33 mouse cellular contexts compared by ENCODE assay signal in genomic region chr17:21375311-21375710, GRCm38 (mm10).
"Had no signal": no experiment of that assay in that cellular context is flagged by ENCODE, and none has a peak within 500 bp of the region (broad histone marks: within the 10 kb centered on the region; RNA-seq: fewer than 3 reads in every experiment).

No protein-coding gene starts in this region.

- H3K4me2 ChIP-seq: limb, embryonic 12.5 days; limb, embryonic 13.5 days; limb, embryonic 15.5 days; liver, embryonic 11.5 days; liver, embryonic 12.5 days; liver, embryonic 13.5 days; liver, embryonic 15.5 days; lung, embryonic 14.5 days; lung, embryonic 15.5 days; midbrain, embryonic 11.5 days; midbrain, embryonic 12.5 days; midbrain, embryonic 13.5 days; midbrain, embryonic 15.5 days; neural tube, embryonic 12.5 days; neural tube, embryonic 13.5 days had no signal

- H3K4me3 ChIP-seq: limb, embryonic 10.5 days; limb, embryonic 12.5 days; limb, embryonic 13.5 days; limb, embryonic 15.5 days; liver, embryonic 12.5 days; liver, embryonic 13.5 days; liver, embryonic 15.5 days; lung, embryonic 15.5 days; megakaryocyte, embryonic 14.5 days; midbrain, embryonic 10.5 days; midbrain, embryonic 12.5 days; midbrain, embryonic 13.5 days; midbrain, embryonic 15.5 days; myocyte; neural tube, embryonic 12.5 days; neural tube, embryonic 13.5 days had no signal

- H3K27me3 ChIP-seq: limb, embryonic 12.5 days; limb, embryonic 13.5 days; limb, embryonic 15.5 days; liver, embryonic 12.5 days; liver, embryonic 13.5 days; liver, embryonic 15.5 days; lung, embryonic 15.5 days; megakaryocyte, embryonic 14.5 days; midbrain, embryonic 12.5 days; midbrain, embryonic 13.5 days; midbrain, embryonic 15.5 days; neural tube, embryonic 12.5 days; neural tube, embryonic 13.5 days had no signal

- H3K36me3 ChIP-seq: limb, embryonic 10.5 days; limb, embryonic 12.5 days; limb, embryonic 13.5 days; limb, embryonic 15.5 days; liver, embryonic 12.5 days; liver, embryonic 13.5 days; liver, embryonic 15.5 days; lung, embryonic 15.5 days; midbrain, embryonic 10.5 days; midbrain, embryonic 12.5 days; midbrain, embryonic 13.5 days; midbrain, embryonic 15.5 days; neural tube, embryonic 12.5 days; neural tube, embryonic 13.5 days had no signal

- DNase-seq: left cerebral cortex, postnatal 4 days; liver; liver, embryonic 13.5 days; liver, postnatal 0 days; lung, adult 18-20 months; lung, adult 2 months; lung, embryonic 14.5 days; lung, postnatal 10 days; lung, postnatal 14 days; lung, postnatal 36 days; lung, postnatal 4 days; midbrain, embryonic 14.5 days had no signal

- H3K4me1 ChIP-seq: limb, embryonic 10.5 days; limb, embryonic 12.5 days; limb, embryonic 13.5 days; limb, embryonic 15.5 days; liver, embryonic 15.5 days; lung, embryonic 15.5 days; megakaryocyte, embryonic 14.5 days; midbrain, embryonic 15.5 days; neural tube, embryonic 13.5 days had no signal

- H3K27ac ChIP-seq: limb, embryonic 10.5 days; limb, embryonic 12.5 days; limb, embryonic 13.5 days; limb, embryonic 15.5 days; liver, embryonic 12.5 days; liver, embryonic 13.5 days; liver, embryonic 14.5 days; liver, embryonic 15.5 days; lung, embryonic 15.5 days; macrophage; midbrain, embryonic 10.5 days; midbrain, embryonic 12.5 days; midbrain, embryonic 13.5 days; midbrain, embryonic 15.5 days; neural tube, embryonic 12.5 days; neural tube, embryonic 13.5 days had no signal

- ATAC-seq: liver, embryonic 12.5 days; liver, postnatal 0 days; lung, postnatal 0 days; midbrain, embryonic 13.5 days; midbrain, embryonic 15.5 days; midbrain, embryonic 16.5 days had no signal

- H3K9me3 ChIP-seq: limb, embryonic 10.5 days; limb, embryonic 12.5 days; limb, embryonic 13.5 days; limb, embryonic 15.5 days; liver, embryonic 12.5 days; liver, embryonic 13.5 days; liver, embryonic 15.5 days; lung, embryonic 15.5 days; megakaryocyte, embryonic 14.5 days; midbrain, embryonic 10.5 days; midbrain, embryonic 12.5 days; midbrain, embryonic 13.5 days; midbrain, embryonic 15.5 days; neural tube, embryonic 12.5 days; neural tube, embryonic 13.5 days had no signal

- H3K9ac ChIP-seq: limb, embryonic 12.5 days; limb, embryonic 13.5 days; limb, embryonic 15.5 days; liver, embryonic 12.5 days; liver, embryonic 13.5 days; liver, embryonic 14.5 days; liver, embryonic 15.5 days; liver, postnatal 0 days; lung, embryonic 14.5 days; lung, embryonic 15.5 days; midbrain, embryonic 12.5 days; midbrain, embryonic 13.5 days; midbrain, embryonic 15.5 days; neural tube, embryonic 12.5 days; neural tube, embryonic 13.5 days had no signal
